Mouse (Mus musculus) A20 (cell line): ENCODE data around the gene Gm4064.
"Not testable (repeated sequence)": the region's sequence is repeated elsewhere in the genome, so short reads cannot be mapped to it uniquely, and the experiment has no call there.

ENCODE experiments used
- DNase-seq: peaks from one replicate; pipeline ENCODE4 v3.0.0-alpha.2; 2011; ENCODE audit warnings: low read depth, low spot score

The Gm4064 gene

DNA sequence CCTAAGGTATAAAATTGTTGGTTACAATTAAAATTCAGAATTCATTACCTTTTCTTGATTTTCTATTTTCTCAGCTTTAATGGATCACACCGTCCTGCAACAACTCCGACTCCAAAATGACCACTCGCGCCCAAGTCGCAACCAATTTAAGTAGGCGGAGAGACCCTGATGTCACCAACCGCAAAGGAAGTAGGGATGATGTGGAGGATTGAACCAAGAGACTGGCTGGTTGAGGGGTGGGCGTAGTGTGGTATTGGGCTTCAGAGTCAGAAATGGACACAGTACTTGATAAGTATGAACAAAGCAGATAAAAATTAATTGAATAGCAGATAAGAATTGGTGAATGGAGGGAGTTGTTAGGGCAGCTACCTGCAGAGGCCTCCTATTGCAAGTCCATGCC is at the start of gene Gm4064:
Gene Gm4064, minus strand, starts transcription at position 101 of the 400 bp plus-strand sequence.
- not testable (repeated sequence) for DNase-seq

DNA sequence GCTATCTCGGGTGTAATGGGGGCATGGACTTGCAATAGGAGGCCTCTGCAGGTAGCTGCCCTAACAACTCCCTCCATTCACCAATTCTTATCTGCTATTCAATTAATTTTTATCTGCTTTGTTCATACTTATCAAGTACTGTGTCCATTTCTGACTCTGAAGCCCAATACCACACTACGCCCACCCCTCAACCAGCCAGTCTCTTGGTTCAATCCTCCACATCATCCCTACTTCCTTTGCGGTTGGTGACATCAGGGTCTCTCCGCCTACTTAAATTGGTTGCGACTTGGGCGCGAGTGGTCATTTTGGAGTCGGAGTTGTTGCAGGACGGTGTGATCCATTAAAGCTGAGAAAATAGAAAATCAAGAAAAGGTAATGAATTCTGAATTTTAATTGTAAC is 34.4 kb upstream of the Gm4064 start, which contains the start of the genes Rbmy and Gm10256:
Gene Rbmy, plus strand, starts transcription at position 301 of the 400 bp plus-strand sequence.
Gene Gm10256, plus strand, starts transcription at position 320 of the 400 bp plus-strand sequence.
- not testable (repeated sequence) for DNase-seq
